Mouse (Mus musculus): Measurements from ENCODE around the gene 4933428G20Rik. TPM values are rescaled to one million over a fixed set of nuclear protein-coding genes. Genes with fewer than 3 reads are reported as not detected.

The 4933428G20Rik gene
- polyA plus RNA-seq, 1 experiment: 1.0 TPM

GRCm38 (mm10) chr11:97479085-97479484 is 21.1 kb downstream of the 4933428G20Rik start:
- no peak overlapping the region for H3K4me2 ChIP-seq (ENCODE audit: low read depth)
- peaks cover 67% of the 10 kb centered on the region for H3K36me3 ChIP-seq (ENCODE audit: control insufficient read depth, insufficient read depth)
- no peak overlapping the region for H3ac ChIP-seq (ENCODE audit: control insufficient read depth, insufficient read length)
- H3K4me3 ChIP-seq: no peak overlapping the region
- H3K27me3 ChIP-seq (ENCODE audit: control insufficient read depth, insufficient read depth, insufficient read length): no peaks in the 10 kb centered on the region
- H3K79me2 ChIP-seq (ENCODE audit: control insufficient read depth, insufficient read depth): peaks cover 11% of the 10 kb centered on the region
- TF ChIP-seq POLR2AphosphoS2 (IDR thresholded peaks at IDR 0.05; ENCODE audit: insufficient read length, low read depth) (peak; percentile 33), TCF12 (IDR thresholded peaks at IDR 0.05; ENCODE audit: insufficient read depth, poor library complexity, severe bottlenecking) (no peak)

- peaks cover 11% of the 10 kb centered on the region for H3K79me2 ChIP-seq (ENCODE audit: control insufficient read depth, insufficient read depth)
- TF ChIP-seq CEBPB (IDR thresholded peaks at IDR 0.05; ENCODE audit: insufficient read depth, poor library complexity, severe bottlenecking): no peak
- TF ChIP-seq TCF12 (IDR thresholded peaks at IDR 0.05; ENCODE audit: insufficient read depth, poor library complexity, severe bottlenecking): no peak
- TF ChIP-seq MAX (IDR thresholded peaks at IDR 0.05; ENCODE audit: low read depth): no peak
- TF ChIP-seq SRF (IDR thresholded peaks at IDR 0.05; ENCODE audit: control insufficient read depth, insufficient read length, low read depth): no peak
- TF ChIP-seq POLR2A (IDR thresholded peaks at IDR 0.05; ENCODE audit: insufficient read length, low read depth): no peak
- peaks cover 68% of the 10 kb centered on the region for H3K36me3 ChIP-seq (ENCODE audit: control insufficient read depth, insufficient read depth)
- H3K4me2 ChIP-seq (ENCODE audit: low read depth): no peak overlapping the region
- no peak overlapping the region for H3K4me3 ChIP-seq
- no peaks in the 10 kb centered on the region for H3K27me3 ChIP-seq (ENCODE audit: control insufficient read depth, insufficient read depth, insufficient read length)
- H3ac ChIP-seq (ENCODE audit: control insufficient read depth, insufficient read length): no peak overlapping the region
Measured at GRCm38 (mm10) chr11:97478345-97478744, 21.8 kb downstream of the 4933428G20Rik start.

GRCm38 (mm10) chr11:97477431-97477830 is 22.7 kb downstream of the 4933428G20Rik start:
- H3K36me3 ChIP-seq (ENCODE audit: control insufficient read depth, insufficient read depth): peaks cover 72% of the 10 kb centered on the region
- H3K27me3 ChIP-seq (ENCODE audit: control insufficient read depth, insufficient read depth, insufficient read length): no peaks in the 10 kb centered on the region
- H3K4me3 ChIP-seq: no peak overlapping the region
- H3ac ChIP-seq (ENCODE audit: control insufficient read depth, insufficient read length): no peak overlapping the region
- H3K79me2 ChIP-seq (ENCODE audit: control insufficient read depth, insufficient read depth): peaks cover 11% of the 10 kb centered on the region
- TF ChIP-seq REST (IDR thresholded peaks at IDR 0.05; ENCODE audit: insufficient read depth, insufficient read length) (no peak), POLR2A (IDR thresholded peaks at IDR 0.05; ENCODE audit: insufficient read length, low read depth) (peak; percentile 23), MYOG (IDR thresholded peaks at IDR 0.05; ENCODE audit: control insufficient read depth in 1 of 3, insufficient read depth in 1 of 3, insufficient read length in 2 of 3, low read depth in 2 of 3) (no peak), USF1 (IDR thresholded peaks at IDR 0.05; ENCODE audit: low read depth) (no peak), MYOD1 (IDR thresholded peaks at IDR 0.05; ENCODE audit: control insufficient read depth in 1 of 3, insufficient read length in 2 of 3, low read depth in 2 of 3) (peak in 1 of 3 experiments; percentile 25), SRF (IDR thresholded peaks at IDR 0.05; ENCODE audit: control insufficient read depth, insufficient read length, low read depth) (no peak), E2F4 (IDR thresholded peaks at IDR 0.05; ENCODE audit: insufficient read depth) (no peak), TCF3 (IDR thresholded peaks at IDR 0.05; ENCODE audit: insufficient read length, low read depth) (no peak), MAX (IDR thresholded peaks at IDR 0.05; ENCODE audit: low read depth) (no peak), CEBPB (IDR thresholded peaks at IDR 0.05; ENCODE audit: insufficient read depth, poor library complexity, severe bottlenecking) (no peak), POLR2AphosphoS2 (IDR thresholded peaks at IDR 0.05; ENCODE audit: insufficient read length, low read depth) (no peak), TCF12 (IDR thresholded peaks at IDR 0.05; ENCODE audit: insufficient read depth, poor library complexity, severe bottlenecking) (no peak)
- H3K4me2 ChIP-seq (ENCODE audit: low read depth): no peak overlapping the region

- H3ac ChIP-seq (ENCODE audit: control insufficient read depth, insufficient read length): no peak overlapping the region
- peaks cover 72% of the 10 kb centered on the region for H3K36me3 ChIP-seq (ENCODE audit: control insufficient read depth, insufficient read depth)
- no peak for TF ChIP-seq CEBPB (IDR thresholded peaks at IDR 0.05; ENCODE audit: insufficient read depth, poor library complexity, severe bottlenecking)
- TF ChIP-seq MYOD1 (IDR thresholded peaks at IDR 0.05; ENCODE audit: control insufficient read depth in 1 of 3, insufficient read length in 2 of 3, low read depth in 2 of 3): no peak
- no peak for TF ChIP-seq SRF (IDR thresholded peaks at IDR 0.05; ENCODE audit: control insufficient read depth, insufficient read length, low read depth)
- no peak for TF ChIP-seq POLR2A (IDR thresholded peaks at IDR 0.05; ENCODE audit: insufficient read length, low read depth)
- no peak for TF ChIP-seq REST (IDR thresholded peaks at IDR 0.05; ENCODE audit: insufficient read depth, insufficient read length)
- no peak for TF ChIP-seq E2F4 (IDR thresholded peaks at IDR 0.05; ENCODE audit: insufficient read depth)
- no peak for TF ChIP-seq POLR2AphosphoS2 (IDR thresholded peaks at IDR 0.05; ENCODE audit: insufficient read length, low read depth)
- TF ChIP-seq USF1 (IDR thresholded peaks at IDR 0.05; ENCODE audit: low read depth): no peak
- TF ChIP-seq TCF12 (IDR thresholded peaks at IDR 0.05; ENCODE audit: insufficient read depth, poor library complexity, severe bottlenecking): no peak
- no peak for TF ChIP-seq MYOG (IDR thresholded peaks at IDR 0.05; ENCODE audit: control insufficient read depth in 1 of 3, insufficient read depth in 1 of 3, insufficient read length in 2 of 3, low read depth in 2 of 3)
- peaks cover 11% of the 10 kb centered on the region for H3K79me2 ChIP-seq (ENCODE audit: control insufficient read depth, insufficient read depth)
- no peak overlapping the region for H3K4me3 ChIP-seq
- no peak overlapping the region for H3K4me2 ChIP-seq (ENCODE audit: low read depth)
- no peaks in the 10 kb centered on the region for H3K27me3 ChIP-seq (ENCODE audit: control insufficient read depth, insufficient read depth, insufficient read length)
Measured at GRCm38 (mm10) chr11:97476334-97477095, 23.6 kb downstream of the 4933428G20Rik start.

GRCm38 (mm10) chr11:97471276-97471675 is 28.9 kb downstream of the 4933428G20Rik start:
- H3K4me3 ChIP-seq: no peak overlapping the region
- H3K4me2 ChIP-seq (ENCODE audit: low read depth): no peak overlapping the region
- no peaks in the 10 kb centered on the region for H3K79me2 ChIP-seq (ENCODE audit: control insufficient read depth, insufficient read depth)
- H3K27me3 ChIP-seq (ENCODE audit: control insufficient read depth, insufficient read depth, insufficient read length): no peaks in the 10 kb centered on the region
- H3ac ChIP-seq (ENCODE audit: control insufficient read depth, insufficient read length): no peak overlapping the region
- TF ChIP-seq TCF12 (IDR thresholded peaks at IDR 0.05; ENCODE audit: insufficient read depth, poor library complexity, severe bottlenecking) (no peak), MYOD1 (IDR thresholded peaks at IDR 0.05; ENCODE audit: control insufficient read depth in 1 of 3, insufficient read length in 2 of 3, low read depth in 2 of 3) (no peak), REST (IDR thresholded peaks at IDR 0.05; ENCODE audit: insufficient read depth, insufficient read length) (no peak), POLR2A (IDR thresholded peaks at IDR 0.05; ENCODE audit: insufficient read length, low read depth) (no peak), CEBPB (IDR thresholded peaks at IDR 0.05; ENCODE audit: insufficient read depth, poor library complexity, severe bottlenecking) (no peak), USF1 (IDR thresholded peaks at IDR 0.05; ENCODE audit: low read depth) (no peak), SRF (IDR thresholded peaks at IDR 0.05; ENCODE audit: control insufficient read depth, insufficient read length, low read depth) (no peak), MYOG (IDR thresholded peaks at IDR 0.05; ENCODE audit: control insufficient read depth in 1 of 3, insufficient read depth in 1 of 3, insufficient read length in 2 of 3, low read depth in 2 of 3) (no peak)
- H3K36me3 ChIP-seq (ENCODE audit: control insufficient read depth, insufficient read depth): peaks cover 53% of the 10 kb centered on the region

All from myocyte (in vitro differentiated cells).